Mouse (Mus musculus) urinary bladder, postnatal 25 days (tissue): ENCODE results near the gene Ltb.

Experiments
- DNase-seq: peaks from one replicate; pipeline ENCODE4 v3.0.0; 2022; ENCODE audit warnings: low spot score

The Ltb gene

GRCm38 (mm10) chr17:35194844-35195630 lies 798 bp downstream of the Ltb start:
- DNase-seq: no peak

DNA sequence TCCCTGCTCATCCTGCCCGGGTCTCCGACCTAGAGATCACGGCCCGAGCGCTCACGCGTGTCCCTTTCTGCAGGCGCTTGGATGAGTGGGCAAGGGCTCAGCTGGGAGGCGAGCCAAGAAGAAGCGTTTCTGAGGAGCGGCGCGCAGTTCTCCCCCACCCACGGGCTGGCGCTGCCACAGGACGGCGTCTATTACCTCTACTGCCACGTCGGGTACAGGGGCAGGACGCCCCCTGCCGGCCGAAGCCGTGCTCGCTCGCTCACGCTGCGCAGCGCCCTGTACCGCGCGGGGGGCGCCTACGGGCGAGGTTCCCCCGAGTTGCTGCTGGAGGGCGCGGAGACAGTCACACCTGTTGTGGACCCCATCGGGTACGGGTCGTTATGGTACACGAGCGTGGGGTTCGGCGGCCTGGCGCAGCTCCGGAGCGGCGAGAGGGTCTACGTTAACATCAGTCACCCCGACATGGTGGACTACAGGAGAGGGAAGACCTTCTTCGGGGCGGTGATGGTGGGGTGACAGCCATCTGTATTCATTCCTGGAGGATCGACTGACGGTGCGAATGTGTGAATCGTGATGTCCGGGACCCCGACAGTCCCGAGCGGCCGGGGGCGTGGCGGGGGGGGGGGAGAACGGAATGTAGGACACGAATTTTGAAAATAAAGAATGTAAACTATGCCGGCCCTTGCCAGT lies 1.5 kb downstream of the Ltb start:
- DNase-seq: peak; percentile 74

- no peak for DNase-seq
Observed at GRCm38 (mm10) chr17:35196321-35196641, 2.0 kb downstream of the Ltb start.

DNA sequence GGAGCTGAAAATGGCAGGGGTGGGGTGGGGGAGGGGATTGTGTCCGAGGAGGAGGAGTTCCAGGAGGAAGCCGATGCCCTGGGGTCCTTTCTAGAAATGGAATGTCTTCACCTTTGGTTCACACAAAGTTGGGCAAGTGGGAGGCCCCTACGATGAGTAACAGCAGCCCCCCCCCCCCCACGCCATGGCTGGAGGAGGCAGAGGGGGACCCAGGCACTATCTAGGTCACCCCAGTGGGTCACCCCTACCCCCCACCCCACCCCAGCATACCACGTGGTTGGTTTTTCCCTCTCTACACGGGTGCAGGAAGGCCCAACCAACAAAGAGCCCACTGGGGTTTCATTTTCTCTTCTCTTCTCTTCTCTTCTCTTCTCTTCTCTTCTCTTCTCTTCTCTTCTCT lies 2.9 kb downstream of the Ltb start:
- DNase-seq: no peak

- DNase-seq: no peak
Observed at GRCm38 (mm10) chr17:35198029-35198428, 3.8 kb downstream of the Ltb start.

GRCm38 (mm10) chr17:35198946-35199345 lies 4.7 kb downstream of the Ltb start:
- DNase-seq: no peak

GRCm38 (mm10) chr17:35200398-35200797 lies 6.2 kb downstream of the Ltb start:
- no peak for DNase-seq

- no peak for DNase-seq
Observed at GRCm38 (mm10) chr17:35201128-35201527, 6.9 kb downstream of the Ltb start.

DNA sequence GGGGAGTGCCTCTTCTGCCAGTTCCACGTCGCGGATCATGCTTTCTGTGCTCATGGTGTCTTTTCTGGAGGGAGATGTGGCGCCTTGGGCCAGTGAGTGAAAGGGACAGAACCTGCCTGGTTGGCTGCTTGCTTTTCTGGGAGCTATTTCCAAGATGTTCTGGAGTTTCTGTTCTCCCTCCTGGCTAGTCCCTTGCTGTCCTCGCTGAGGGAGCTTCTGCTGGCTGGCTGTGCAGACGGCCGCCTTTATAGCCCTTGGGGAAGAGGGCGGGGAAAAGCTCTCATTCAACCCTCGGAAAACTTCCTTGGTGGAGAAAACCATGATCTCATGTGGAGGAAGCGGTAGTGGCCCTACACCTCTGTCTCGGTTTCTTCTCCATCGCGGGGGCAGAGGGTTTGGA lies 7.5 kb downstream of the Ltb start, which contains the start of gene Tnf:
Gene Tnf, minus strand, starts transcription at position 221 of the 400 bp plus-strand sequence.
- DNase-seq: no peak

GRCm38 (mm10) chr17:35202442-35202841 lies 8.2 kb downstream of the Ltb start:
- no peak for DNase-seq

- no peak for DNase-seq
Observed at GRCm38 (mm10) chr17:35204494-35205379, 10.5 kb downstream of the Ltb start, which contains the start of gene Lta. Gene Lta (minus strand): TSS chr17:35205351.

- DNase-seq: no peak
Observed at GRCm38 (mm10) chr17:35205380-35205769, 11.1 kb downstream of the Ltb start.

- no peak for DNase-seq
Observed at GRCm38 (mm10) chr17:35209785-35210535, 15.7 kb downstream of the Ltb start.

GRCm38 (mm10) chr17:35210593-35210992 lies 16.4 kb downstream of the Ltb start:
- DNase-seq: no peak

- no peak for DNase-seq
Observed at GRCm38 (mm10) chr17:35213071-35213470, 18.8 kb downstream of the Ltb start.

GRCm38 (mm10) chr17:35218516-35219193 lies 24.4 kb downstream of the Ltb start:
- no peak for DNase-seq

GRCm38 (mm10) chr17:35219601-35220041 lies 25.4 kb downstream of the Ltb start:
- DNase-seq: no peak

DNA sequence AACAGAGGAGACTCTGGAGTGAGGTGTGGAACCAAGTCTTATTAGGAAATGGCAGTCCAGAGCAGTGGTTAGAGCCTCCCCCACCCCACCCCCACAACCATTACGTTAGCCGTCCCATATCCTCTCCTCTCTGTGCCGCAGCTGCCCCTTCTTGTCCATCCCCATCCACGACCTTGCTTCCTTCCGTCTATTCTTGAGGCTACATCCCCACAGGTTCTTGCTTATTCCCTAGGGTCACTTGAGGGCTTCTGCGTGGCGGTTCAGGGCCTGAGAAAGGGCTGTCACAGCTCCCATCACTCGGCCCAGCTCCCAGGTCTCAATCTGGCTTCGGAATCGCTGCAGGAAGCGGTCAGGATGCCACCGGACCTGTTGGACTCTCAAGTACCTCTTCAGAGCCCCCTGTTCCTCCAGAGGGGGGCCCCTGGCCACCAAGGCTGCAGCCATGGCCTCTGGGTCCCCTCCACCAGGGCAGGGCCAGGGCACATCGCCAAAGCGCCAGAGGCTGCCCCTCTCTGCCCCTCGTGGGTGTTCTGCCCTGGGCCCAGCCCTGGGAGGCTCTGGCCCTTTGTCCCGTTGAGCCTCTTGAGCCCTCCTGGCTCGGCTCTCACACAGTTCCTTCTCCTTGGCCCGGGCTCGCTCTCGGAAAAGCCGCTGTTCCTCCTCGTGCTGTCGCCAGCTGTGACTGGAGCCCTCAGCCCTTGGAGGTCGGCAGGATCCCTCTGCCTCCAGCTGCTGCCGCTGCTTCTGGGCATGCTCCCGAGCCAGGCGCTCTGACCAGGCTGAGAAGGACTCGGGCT lies 26.1 kb downstream of the Ltb start, which contains the start of gene Gm16181:
Gene Gm16181, plus strand, starts transcription at position 679 of the 797 bp plus-strand sequence.
- DNase-seq: no peak

- no peak for DNase-seq
Observed at GRCm38 (mm10) chr17:35222299-35222698, 28.1 kb downstream of the Ltb start.

DNA sequence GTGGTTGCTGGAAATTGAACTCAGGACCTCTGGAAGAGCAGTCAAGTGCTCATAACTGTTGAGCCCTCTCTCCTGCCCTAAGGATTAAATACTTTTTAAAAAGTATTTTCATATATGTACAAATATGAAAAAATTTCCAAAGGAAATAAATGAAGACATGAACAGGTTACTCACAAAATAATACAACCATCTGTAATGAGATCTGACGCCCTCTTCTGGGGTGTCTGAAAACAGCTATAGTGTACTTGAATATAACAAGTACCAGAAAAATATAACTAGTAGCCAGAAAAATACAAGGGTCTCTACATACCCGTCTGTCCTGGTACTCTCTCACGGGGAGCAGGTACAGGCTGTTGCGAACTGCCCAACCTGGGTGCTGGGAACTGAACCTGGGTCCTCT lies 30.4 kb downstream of the Ltb start:
- DNase-seq: no peak
